Mouse (Mus musculus): Measurements from ENCODE around the gene Heatr6.

DNA sequence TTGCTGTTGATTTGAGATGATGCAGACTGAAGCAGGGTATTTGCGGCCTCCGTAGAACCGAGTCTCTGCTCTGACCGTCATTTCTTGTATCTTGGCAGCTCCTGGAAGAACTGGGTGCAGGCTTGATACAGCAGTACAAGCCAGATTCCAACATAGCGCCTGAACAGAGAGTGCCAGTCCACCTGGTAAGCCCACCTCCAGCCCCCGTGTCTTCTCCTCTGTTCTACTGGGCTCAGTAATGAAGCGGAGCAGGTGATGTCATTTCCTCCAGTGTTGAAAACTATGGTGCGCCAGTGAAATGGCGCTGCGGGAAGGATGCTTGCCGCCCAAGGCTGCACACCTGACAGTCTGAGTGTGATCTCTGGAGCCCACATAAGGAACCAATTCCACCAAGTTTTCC, 20.8 kb downstream of the Heatr6 start:
- TF ChIP-seq JUND (conservative IDR thresholded peaks at IDR 0.05; ENCODE audit: low read depth, low read length): no peak
- TF ChIP-seq CHD1 (IDR thresholded peaks at IDR 0.05; ENCODE audit: low read depth, low read length): no peak
- no peak for TF ChIP-seq CTCF (conservative IDR thresholded peaks at IDR 0.05 in 1 of 2, IDR thresholded peaks at IDR 0.05 in 1 of 2; ENCODE audit: low read depth in 2 of 2, low read length in 2 of 2)
- TF ChIP-seq POLR2A (IDR thresholded peaks at IDR 0.05; ENCODE audit: low read depth, low read length): no peak
- TF ChIP-seq MAFK (IDR thresholded peaks at IDR 0.05; ENCODE audit: insufficient replicate concordance, low read length): no peak
- TF ChIP-seq ZNF384 (IDR thresholded peaks at IDR 0.05; ENCODE audit: low read depth, low read length): no peak
- TF ChIP-seq USF2 (conservative IDR thresholded peaks at IDR 0.05; ENCODE audit: low read depth, low read length): no peak
- TF ChIP-seq UBTF (IDR thresholded peaks at IDR 0.05; ENCODE audit: low read depth, low read length): no peak
